Mouse (Mus musculus): ENCODE results near the gene Ddias.

DNA sequence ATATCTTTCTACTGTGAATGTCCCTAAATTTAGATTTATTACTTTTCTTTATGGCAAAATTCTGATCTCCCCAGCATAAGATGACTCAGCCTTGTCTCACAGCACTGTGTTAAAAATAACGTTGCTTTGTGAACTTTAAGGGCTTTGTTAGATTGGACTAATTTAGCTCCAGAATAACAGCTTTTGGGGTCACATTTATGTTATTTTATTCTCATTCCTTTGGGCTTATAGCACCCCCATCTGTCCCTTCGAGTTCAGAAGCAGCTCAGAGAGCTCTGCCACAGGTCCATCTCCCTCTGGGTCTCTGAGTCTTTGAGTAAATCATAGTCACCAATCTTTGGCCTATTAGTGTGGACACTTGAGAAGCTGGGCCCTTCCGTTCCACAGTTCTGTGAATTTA is 36.1 kb downstream of the Ddias start:
- no peak for TF ChIP-seq CTCF (conservative IDR thresholded peaks at IDR 0.05; ENCODE audit: low read length)
- TF ChIP-seq NANOG (IDR thresholded peaks at IDR 0.05; ENCODE audit: borderline replicate concordance, low read length) = no peak
